Mouse (Mus musculus): ENCODE measurements around the gene Cnn3. TPM values are rescaled to one million over a fixed set of nuclear protein-coding genes. Genes with fewer than 3 reads are reported as not detected.

Cnn3 gene
- total RNA-seq, 1 experiment, result 241 TPM

- H3K9me3 ChIP-seq (ENCODE audit: control insufficient read depth, insufficient read depth, low read depth, low read length), result no peaks in the 10 kb centered on the region
- in situ Hi-C loops (cut with MboI; ENCODE audit: low sequenced_read_pairs in 2 of 2, unreplicated experiment in 2 of 2), result loop anchor here (10.0 kb wide), 1 partner anchor 195 kb away; no protein-coding TSS in a partner anchor
- no peak overlapping the region for H3K27ac ChIP-seq (ENCODE audit: insufficient read depth, low read depth, low read length, poor library complexity, severe bottlenecking)
- no peak for TF ChIP-seq ZNF384 (IDR thresholded peaks at IDR 0.05; ENCODE audit: low read depth, low read length)
- TF ChIP-seq ZC3H11A (IDR thresholded peaks at IDR 0.05; ENCODE audit: borderline replicate concordance, low read depth, low read length), result peak; percentile 93
- TF ChIP-seq HCFC1 (IDR thresholded peaks at IDR 0.05; ENCODE audit: borderline replicate concordance, insufficient read depth, low read length), result no peak
- no peaks in the 10 kb centered on the region for H3K36me3 ChIP-seq (ENCODE audit: control insufficient read depth, insufficient read depth, low read length, poor library complexity, severe bottlenecking)
- peak; percentile 50 for DNase-seq (ENCODE audit: low read depth, low spot score)
- H3K4me1 ChIP-seq (ENCODE audit: control insufficient read depth in 2 of 2, insufficient read depth in 2 of 2, low read length in 2 of 2, poor library complexity in 1 of 2), result no peaks in the 10 kb centered on the region
- no peak overlapping the region for H3K9ac ChIP-seq (ENCODE audit: insufficient read depth, low read depth, low read length, poor library complexity, severe bottlenecking)
- H3K4me3 ChIP-seq (ENCODE audit: insufficient read depth in 1 of 2, low read depth in 1 of 2, low read length in 2 of 2, poor library complexity in 1 of 2, severe bottlenecking in 1 of 2), result no peak overlapping the region
These were observed 73.9 kb downstream of the Cnn3 start for GRCm38 (mm10) chr3:121500225-121500624.

- H3K4me1 ChIP-seq (ENCODE audit: control insufficient read depth in 2 of 2, insufficient read depth in 2 of 2, low read length in 2 of 2, poor library complexity in 1 of 2), result no peaks in the 10 kb centered on the region
- no peaks in the 10 kb centered on the region for H3K9me3 ChIP-seq (ENCODE audit: control insufficient read depth, insufficient read depth, low read depth, low read length)
- H3K9ac ChIP-seq (ENCODE audit: insufficient read depth, low read depth, low read length, poor library complexity, severe bottlenecking), result no peak overlapping the region
- H3K36me3 ChIP-seq (ENCODE audit: control insufficient read depth, insufficient read depth, low read length, poor library complexity, severe bottlenecking), result no peaks in the 10 kb centered on the region
- DNase-seq (ENCODE audit: low read depth, low spot score), result no peak
- no peak for TF ChIP-seq HCFC1 (IDR thresholded peaks at IDR 0.05; ENCODE audit: borderline replicate concordance, insufficient read depth, low read length)
- no peak for TF ChIP-seq ZNF384 (IDR thresholded peaks at IDR 0.05; ENCODE audit: low read depth, low read length)
- TF ChIP-seq MAFK (IDR thresholded peaks at IDR 0.05; ENCODE audit: insufficient read depth, low read depth, low read length), result no peak
- TF ChIP-seq ZC3H11A (IDR thresholded peaks at IDR 0.05; ENCODE audit: borderline replicate concordance, low read depth, low read length), result no peak
- TF ChIP-seq CHD2 (IDR thresholded peaks at IDR 0.05; ENCODE audit: low read depth, low read length), result no peak
- in situ Hi-C loops (cut with MboI; ENCODE audit: low sequenced_read_pairs in 2 of 2, unreplicated experiment in 2 of 2), result loop anchor here (10.0 kb wide), 1 partner anchor 196 kb away; no protein-coding TSS in a partner anchor
- H3K27ac ChIP-seq (ENCODE audit: insufficient read depth, low read depth, low read length, poor library complexity, severe bottlenecking), result no peak overlapping the region
- H3K4me3 ChIP-seq (ENCODE audit: insufficient read depth in 1 of 2, low read depth in 1 of 2, low read length in 2 of 2, poor library complexity in 1 of 2, severe bottlenecking in 1 of 2), result no peak overlapping the region
These were observed 74.4 kb downstream of the Cnn3 start for GRCm38 (mm10) chr3:121500734-121501133.

GRCm38 (mm10) chr3:121504927-121505487 is 78.7 kb downstream of the Cnn3 start:
- H3K27ac ChIP-seq (ENCODE audit: insufficient read depth, low read depth, low read length, poor library complexity, severe bottlenecking), result no peak overlapping the region
- in situ Hi-C loops (cut with MboI; ENCODE audit: low sequenced_read_pairs in 2 of 2, unreplicated experiment in 2 of 2), result loop anchor here (10.0 kb wide), 1 partner anchor 200 kb away; no protein-coding TSS in a partner anchor
- no peak overlapping the region for H3K4me3 ChIP-seq (ENCODE audit: insufficient read depth in 1 of 2, low read depth in 1 of 2, low read length in 2 of 2, poor library complexity in 1 of 2, severe bottlenecking in 1 of 2)
- no peak overlapping the region for H3K9ac ChIP-seq (ENCODE audit: insufficient read depth, low read depth, low read length, poor library complexity, severe bottlenecking)
- H3K9me3 ChIP-seq (ENCODE audit: control insufficient read depth, insufficient read depth, low read depth, low read length), result no peaks in the 10 kb centered on the region
- no peak for TF ChIP-seq HCFC1 (IDR thresholded peaks at IDR 0.05; ENCODE audit: borderline replicate concordance, insufficient read depth, low read length)
- no peak for TF ChIP-seq CHD2 (IDR thresholded peaks at IDR 0.05; ENCODE audit: low read depth, low read length)
- TF ChIP-seq MAFK (IDR thresholded peaks at IDR 0.05; ENCODE audit: insufficient read depth, low read depth, low read length), result no peak
- peaks cover 0 to 5% of the 10 kb centered on the region in 2 experiments; a peak in 1 of 4 replicates for H3K4me1 ChIP-seq (ENCODE audit: control insufficient read depth in 2 of 2, insufficient read depth in 2 of 2, low read length in 2 of 2, poor library complexity in 1 of 2)
- no peak for DNase-seq (ENCODE audit: low read depth, low spot score)
- no peaks in the 10 kb centered on the region for H3K36me3 ChIP-seq (ENCODE audit: control insufficient read depth, insufficient read depth, low read length, poor library complexity, severe bottlenecking)

GRCm38 (mm10) chr3:121506175-121506574 is 79.9 kb downstream of the Cnn3 start:
- Histone ChIP-seq H3K27ac (ENCODE audit: insufficient read depth, low read depth, low read length, poor library complexity, severe bottlenecking) (no peak overlapping the region), H3K9me3 (ENCODE audit: control insufficient read depth, insufficient read depth, low read depth, low read length) (no peaks in the 10 kb centered on the region), H3K4me3 (ENCODE audit: insufficient read depth in 1 of 2, low read depth in 1 of 2, low read length in 2 of 2, poor library complexity in 1 of 2, severe bottlenecking in 1 of 2) (peak overlapping the region in 1 of 2 experiments; percentile 13; a peak in 2 of 4 replicates), H3K36me3 (ENCODE audit: control insufficient read depth, insufficient read depth, low read length, poor library complexity, severe bottlenecking) (no peaks in the 10 kb centered on the region), H3K4me1 (ENCODE audit: control insufficient read depth in 2 of 2, insufficient read depth in 2 of 2, low read length in 2 of 2, poor library complexity in 1 of 2) (peaks cover 0 to 5% of the 10 kb centered on the region in 2 experiments; a peak in 1 of 4 replicates), H3K9ac (ENCODE audit: insufficient read depth, low read depth, low read length, poor library complexity, severe bottlenecking) (no peak overlapping the region)
- in situ Hi-C loops (cut with MboI; ENCODE audit: low sequenced_read_pairs in 2 of 2, unreplicated experiment in 2 of 2), result loop anchor here (10.0 kb wide), 1 partner anchor 201 kb away; no protein-coding TSS in a partner anchor
- TF ChIP-seq HCFC1 (IDR thresholded peaks at IDR 0.05; ENCODE audit: borderline replicate concordance, insufficient read depth, low read length), result no peak
- no peak for TF ChIP-seq ZNF384 (IDR thresholded peaks at IDR 0.05; ENCODE audit: low read depth, low read length)
- no peak for TF ChIP-seq MAFK (IDR thresholded peaks at IDR 0.05; ENCODE audit: insufficient read depth, low read depth, low read length)
- no peak for TF ChIP-seq ZC3H11A (IDR thresholded peaks at IDR 0.05; ENCODE audit: borderline replicate concordance, low read depth, low read length)
- no peak for TF ChIP-seq CHD2 (IDR thresholded peaks at IDR 0.05; ENCODE audit: low read depth, low read length)
- no peak for DNase-seq (ENCODE audit: low read depth, low spot score)
